Mouse (Mus musculus): ENCODE data around the gene Vamp1. TPM values are rescaled to one million over a fixed set of nuclear protein-coding genes. Genes with fewer than 3 reads are reported as not detected.

Gene Vamp1
- 21.0 and 25.2 TPM in 2 replicates for polyA plus RNA-seq (2012; rRNA removed)

DNA sequence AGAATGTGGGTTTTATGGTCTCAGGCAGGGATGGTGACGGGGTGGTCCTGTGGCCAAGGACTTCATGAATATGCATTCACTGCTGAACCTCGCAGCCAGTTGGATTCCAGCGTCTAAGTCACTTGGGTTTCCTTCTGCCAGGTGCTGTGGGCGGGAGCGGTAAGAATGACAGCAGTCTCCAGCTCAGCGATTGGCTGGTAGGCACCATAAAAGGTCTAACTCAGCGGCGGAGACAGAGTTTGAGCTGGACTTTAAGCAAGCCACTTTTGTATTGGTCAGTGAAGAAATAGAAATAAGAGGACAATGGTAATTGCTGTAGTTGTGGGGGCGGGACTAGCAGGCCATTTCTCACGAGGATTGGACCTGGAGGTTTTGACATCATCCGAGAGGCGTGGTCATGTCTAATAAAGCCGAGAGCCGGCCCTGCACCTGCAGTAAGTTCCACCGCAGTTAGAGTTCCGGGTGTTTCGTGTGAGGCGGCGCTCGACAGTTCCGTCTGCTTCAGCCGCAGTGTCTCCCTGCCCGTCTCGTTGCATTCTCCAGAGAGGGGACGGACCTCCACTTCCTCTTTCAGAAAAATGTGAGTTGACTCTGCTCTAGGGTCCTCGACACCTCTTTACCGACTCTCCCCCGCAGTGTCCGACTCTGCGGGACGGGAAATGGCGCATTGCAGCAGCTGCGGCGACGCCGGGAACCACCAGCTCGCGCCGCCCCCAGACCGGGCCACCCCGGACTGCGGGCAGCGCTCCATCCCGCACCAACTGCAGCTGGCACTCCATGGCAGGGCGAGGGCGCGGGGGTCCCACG, at the start of gene Vamp1:
TSS of gene Vamp1 (plus strand) at position 404 of the 807 bp plus-strand sequence.

DNA sequence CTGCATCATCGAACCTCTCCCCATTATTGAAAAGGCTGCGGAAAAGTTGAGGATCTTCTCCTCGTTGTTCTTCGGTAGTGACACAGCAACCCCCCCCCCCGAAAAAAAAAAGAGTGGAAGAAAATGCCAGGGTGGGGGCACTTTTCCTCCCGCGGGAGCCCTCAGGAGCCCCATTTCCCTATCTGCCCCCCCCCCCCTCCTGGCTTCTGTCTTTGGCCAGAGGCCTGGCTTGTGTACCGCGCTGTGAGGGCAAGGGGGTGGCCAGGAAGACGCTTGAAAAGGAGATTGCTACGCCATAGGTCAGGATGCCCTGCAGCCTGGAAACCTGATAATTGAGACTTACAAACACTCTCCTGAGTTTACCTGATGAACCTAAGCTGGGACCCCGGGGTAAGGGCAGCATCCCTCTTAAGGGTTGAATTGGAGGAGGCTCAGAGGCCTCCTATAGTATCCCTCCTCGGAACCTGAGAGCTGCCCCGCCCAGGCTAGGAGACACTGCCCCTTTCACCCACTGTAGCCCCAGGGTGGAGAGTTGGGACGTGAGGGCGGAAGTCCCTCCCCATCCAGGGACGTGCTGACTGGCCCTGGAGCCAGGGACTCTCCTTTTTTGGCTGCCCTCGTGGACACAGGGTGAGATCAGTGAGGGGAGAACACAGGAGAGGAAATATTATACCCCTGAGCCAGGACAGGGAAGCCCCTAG, 49.1 kb upstream of the Vamp1 start, which contains the start of gene Gapdh:
TSS of gene Gapdh (minus strand) at position 417 of the 701 bp plus-strand sequence.

DNA sequence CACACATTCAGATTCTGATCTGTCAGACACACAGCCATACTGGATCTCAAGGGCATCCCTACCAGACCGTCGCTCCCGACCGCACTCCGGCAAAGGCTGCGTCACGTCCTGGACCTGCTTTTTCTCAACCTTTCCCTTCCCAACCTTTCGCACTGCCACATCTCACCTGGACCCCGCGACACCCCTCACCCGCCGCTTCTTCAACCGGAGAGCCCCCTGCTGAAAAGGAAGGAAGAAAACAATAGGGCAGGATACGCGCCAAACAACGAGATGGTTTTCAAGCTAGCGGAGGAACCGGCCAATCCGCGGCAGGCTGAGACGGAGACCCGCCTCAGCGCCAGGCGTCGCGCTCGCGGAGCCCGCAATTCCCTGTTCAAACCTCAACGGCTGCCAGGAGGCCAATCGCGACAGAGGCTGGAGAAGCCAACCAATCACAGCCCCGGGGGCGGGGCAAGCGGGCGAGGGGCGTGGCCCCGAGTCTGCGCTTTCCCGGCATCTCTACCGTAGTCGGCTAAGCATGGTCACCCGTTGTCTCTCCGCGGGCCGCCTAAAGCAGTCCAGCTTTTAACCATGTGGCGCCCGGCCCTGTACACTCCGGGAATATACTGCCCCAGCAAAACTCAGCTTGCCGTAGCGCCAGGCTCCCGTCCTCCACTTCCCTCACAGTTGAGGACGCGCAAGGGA, 23.9 kb upstream of the Vamp1 start, which contains the start of the genes Ncapd2 and Mrpl51:
TSS of gene Ncapd2 (minus strand) at position 370 of the 684 bp plus-strand sequence.
TSS of gene Mrpl51 (plus strand) at position 470 of the 684 bp plus-strand sequence.

DNA sequence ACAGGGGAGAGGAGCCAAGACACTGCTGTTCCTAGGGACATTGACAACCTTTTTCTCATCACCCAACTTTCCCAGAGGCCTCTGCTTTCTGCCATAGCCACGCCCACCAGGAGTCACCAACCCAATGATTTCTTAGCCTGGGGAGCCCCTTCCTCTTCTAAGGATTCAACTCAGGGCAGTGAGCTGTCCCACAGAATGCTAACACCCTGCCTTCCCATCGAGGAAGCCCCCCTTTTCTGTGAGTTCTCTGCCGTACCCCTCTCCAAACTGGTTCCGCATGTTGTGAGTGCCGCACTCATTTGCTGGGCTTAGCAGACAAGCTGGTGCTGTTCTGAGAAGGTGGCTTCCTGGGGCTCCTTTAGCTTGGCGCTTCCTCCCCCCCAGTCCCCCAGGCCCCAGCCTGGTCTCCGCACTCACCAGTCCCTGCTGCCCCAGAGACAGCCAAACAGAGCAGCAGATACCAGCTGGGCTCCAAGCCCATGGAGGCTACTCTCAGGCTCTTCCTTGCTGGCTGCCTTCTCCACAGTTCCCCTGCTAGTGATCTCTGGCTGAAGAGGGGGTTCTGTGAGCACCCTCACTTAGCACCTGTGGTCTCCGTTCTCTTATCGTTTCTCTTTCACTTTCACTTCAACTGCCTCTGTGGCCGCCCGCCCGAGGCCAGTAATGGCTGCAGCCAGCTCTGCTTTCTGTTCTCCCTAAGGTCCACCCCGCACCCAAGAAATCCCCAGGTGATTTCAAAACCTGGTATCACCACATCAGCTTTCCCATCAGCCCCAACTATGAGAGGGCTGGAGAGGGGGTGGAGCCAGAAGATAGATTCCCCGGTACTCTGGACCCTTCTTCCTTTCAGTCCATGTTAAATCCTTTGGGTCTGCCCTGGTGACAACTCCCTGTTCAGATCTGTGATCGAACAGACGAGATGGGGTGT, 16.0 kb downstream of the Vamp1 start, which contains the start of gene Tapbpl:
TSS of gene Tapbpl (minus strand) at position 744 of the 928 bp plus-strand sequence.

DNA sequence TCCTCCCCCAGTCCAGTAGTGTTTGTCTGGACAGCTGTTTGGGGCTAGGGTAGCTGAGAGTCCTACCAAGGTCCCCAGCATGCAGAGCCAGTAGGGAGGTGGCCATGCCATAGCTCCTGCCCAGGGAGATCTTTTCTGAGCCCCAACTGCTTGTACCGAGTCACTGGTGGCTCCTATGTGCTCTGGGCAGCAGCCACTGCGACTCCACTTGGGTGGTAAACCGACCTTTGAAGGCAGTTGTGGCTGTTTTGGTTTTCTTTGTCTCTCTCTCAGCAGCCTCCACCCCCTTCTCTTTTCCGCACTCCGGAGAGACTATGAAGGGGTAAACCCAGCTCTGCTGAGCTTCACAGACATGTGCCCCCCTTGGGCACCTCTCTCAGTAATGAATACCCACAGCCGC, 21.4 kb downstream of the Vamp1 start, which contains the start of gene Cd27:
TSS of gene Cd27 (minus strand) at position 229 of the 400 bp plus-strand sequence.

DNA sequence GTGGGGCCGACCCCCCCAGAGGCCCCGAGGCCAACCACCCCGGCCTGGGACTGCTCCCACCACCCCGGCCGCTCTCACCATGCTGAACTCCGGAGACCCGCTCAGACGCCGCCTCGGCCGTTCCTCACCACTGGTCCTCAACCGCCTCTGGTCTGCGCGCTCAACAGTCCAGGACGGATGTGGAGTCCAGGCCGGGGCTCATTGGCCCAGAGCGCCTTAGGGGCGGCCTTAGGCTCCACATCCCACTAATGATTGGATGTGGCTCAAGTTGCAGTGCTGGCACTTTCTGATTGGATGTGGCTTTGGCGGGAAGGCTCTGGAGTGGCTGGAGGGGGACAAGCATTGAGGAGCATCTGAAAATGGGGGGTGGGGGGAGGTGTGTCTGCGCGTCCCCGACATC, 70.5 kb downstream of the Vamp1 start, which contains the start of gene Tuba3a:
TSS of gene Tuba3a (minus strand) at position 153 of the 400 bp plus-strand sequence.

Other genes starting within 250 kb of the Vamp1 start
- 36.3 and 46.5 TPM in 2 replicates for gene Pianp, start 218.9 kb upstream of the Vamp1 start, polyA plus RNA-seq (2012; rRNA removed)
- 104 and 109 TPM in 2 replicates for gene Zfp384, start 206.4 kb upstream of the Vamp1 start, polyA plus RNA-seq (2012; rRNA removed)
- 150 and 154 TPM in 2 replicates for gene Ing4, start 175.8 kb upstream of the Vamp1 start, polyA plus RNA-seq (2012; rRNA removed)
- gene Acrbp, start 165.9 kb upstream of the Vamp1 start, polyA plus RNA-seq (2012; rRNA removed): 33.4 and 35.8 TPM in 2 replicates
- 0.57 and 1.2 TPM in 2 replicates for gene Lpar5, start 147.6 kb upstream of the Vamp1 start, polyA plus RNA-seq (2012; rRNA removed)
- gene Chd4, start 119.6 kb upstream of the Vamp1 start, polyA plus RNA-seq (2012; rRNA removed): 123 and 129 TPM in 2 replicates
- 41.9 and 42.5 TPM in 2 replicates for gene Nop2, start 83.6 kb upstream of the Vamp1 start, polyA plus RNA-seq (2012; rRNA removed)
- gene Iffo1, start 70.3 kb upstream of the Vamp1 start, polyA plus RNA-seq (2012; rRNA removed): 30.9 and 37.7 TPM in 2 replicates
- 2,744 and 3,766 TPM in 2 replicates for gene Gapdh, start 49.1 kb upstream of the Vamp1 start, polyA plus RNA-seq (2012; rRNA removed)
- 207 and 239 TPM in 2 replicates for gene Ncapd2, start 23.9 kb upstream of the Vamp1 start, polyA plus RNA-seq (2012; rRNA removed)
- 67.8 and 68.4 TPM in 2 replicates for gene Mrpl51, start 23.8 kb upstream of the Vamp1 start, polyA plus RNA-seq (2012; rRNA removed)
- 2.4 and 3.3 TPM in 2 replicates for gene Tapbpl, start 16.3 kb downstream of the Vamp1 start, polyA plus RNA-seq (2012; rRNA removed)
- 0.21 and 0.28 TPM in 2 replicates for gene Cd27, start 21.5 kb downstream of the Vamp1 start, polyA plus RNA-seq (2012; rRNA removed)
- gene Tuba3a, start 70.5 kb downstream of the Vamp1 start, polyA plus RNA-seq (2012; rRNA removed): 0.04 TPM in 1 of 2 replicates, not detected in the other
- gene Ltbr, start 98.3 kb downstream of the Vamp1 start, polyA plus RNA-seq (2012; rRNA removed): 11.7 and 18.6 TPM in 2 replicates
- 0.36 and 0.73 TPM in 2 replicates for gene Scnn1a, start 105.1 kb downstream of the Vamp1 start, polyA plus RNA-seq (2012; rRNA removed)
- 18.5 and 32.1 TPM in 2 replicates for gene Tnfrsf1a, start 133.8 kb downstream of the Vamp1 start, polyA plus RNA-seq (2012; rRNA removed)
- 0.06 and 0.21 TPM in 2 replicates for gene Plekhg6, start 165.2 kb downstream of the Vamp1 start, polyA plus RNA-seq (2012; rRNA removed)